Mouse (Mus musculus) embryonic stem cell, embryonic (primary cell): ENCODE measurements around the gene Ccm2.

Experiments used
- CTCF ChIA-PET, 4 experiments: fragments of 300-600 bp in 2 of 4; fragments of 350-600 bp in 2 of 4; sonication (Branson Sonifier 250); formaldehyde crosslinking; loops; one replicate each; lab custom pipeline; 2022; ENCODE audit warnings: inconsistent platforms in 2 of 4; lab: Charles Lee
- POLR2A ChIA-PET, 4 experiments: fragments of 300-600 bp in 2 of 4; fragments of 350-600 bp in 2 of 4; sonication (Branson Sonifier 250); formaldehyde crosslinking; loops; one replicate each; lab custom pipeline; 2022; ENCODE audit warnings: antibody characterized with exemption in 4 of 4, inconsistent platforms in 1 of 4; lab: Charles Lee

Gene Ccm2

DNA sequence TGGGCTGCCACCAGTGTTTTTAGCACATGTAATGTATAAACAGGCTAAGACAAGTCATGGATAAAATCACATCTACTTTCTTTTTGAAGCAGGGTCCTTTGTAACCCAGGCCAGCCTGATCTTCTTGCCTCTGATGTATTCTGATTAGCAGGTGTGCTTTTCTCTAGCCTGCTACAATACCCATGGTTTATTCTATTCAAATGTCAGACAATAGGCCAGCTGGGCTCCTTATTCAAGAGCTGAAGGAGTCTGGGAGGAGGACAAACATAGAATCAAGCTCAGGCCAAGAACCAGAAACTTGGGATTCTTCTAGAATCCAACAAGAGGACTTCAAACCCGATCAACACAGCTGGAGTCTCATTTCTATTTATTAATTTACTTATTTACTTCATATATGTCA, 21.4 kb upstream of the Ccm2 start:
- POLR2A ChIA-PET = interaction anchor here in 3 of 4 experiments (0.6 to 11.9 kb wide), 51 partner anchors 9 to 315 kb away, joined by 3 to 327 read pairs (median 5); partner anchors contain the start of genes Tbrg4 (in 3 of the 3), Ccm2 (in 2 of the 3), Purb (in 2 of the 3) and H2afv (in 1 of the 3)
- CTCF ChIA-PET = interaction anchor here in 2 of 4 experiments (1.0 to 1.1 kb wide), 2 partner anchors 50 to 89 kb away, joined by 3 read pairs; no protein-coding TSS in a partner anchor

DNA sequence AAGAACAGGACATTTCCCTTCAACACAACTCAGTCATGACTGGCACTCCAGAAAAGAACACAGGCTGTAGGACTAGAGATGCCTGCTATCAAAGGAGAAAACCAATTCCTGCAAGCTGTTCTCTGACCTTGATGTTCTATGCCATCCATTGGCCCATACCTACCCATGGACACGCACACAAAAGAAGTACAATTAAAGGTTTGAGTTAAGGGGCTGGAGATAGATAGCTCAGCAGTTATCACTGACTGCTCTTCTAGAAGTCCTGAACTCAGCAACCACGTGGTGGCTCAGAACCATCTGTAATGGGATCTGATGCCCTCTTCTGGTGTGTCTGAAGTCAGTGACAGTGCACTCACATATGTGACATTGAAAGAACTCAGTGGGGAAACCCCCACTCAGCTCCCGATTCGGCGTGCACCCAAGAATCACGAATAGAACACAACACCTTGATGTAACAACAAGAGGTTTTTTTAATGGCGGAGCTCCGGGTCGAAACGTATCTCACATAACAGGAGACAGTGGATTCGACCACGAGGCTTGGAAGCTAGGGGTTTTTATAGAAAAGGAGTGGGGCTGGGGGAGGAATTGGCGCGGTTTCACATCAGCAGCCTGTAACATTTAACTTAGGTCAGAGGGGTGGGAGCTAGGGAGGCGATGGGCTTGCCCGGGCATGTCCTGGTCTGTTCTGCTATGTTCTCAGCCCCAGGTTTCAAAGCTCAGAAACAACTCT, 20.0 kb upstream of the Ccm2 start:
- CTCF ChIA-PET = interaction anchor here in 1 of 4 experiments (0.8 to 1.2 kb wide), 3 partner anchors 18 to 90 kb away, joined by 3 to 4 read pairs (median 3); no protein-coding TSS in a partner anchor
- POLR2A ChIA-PET = interaction anchor here (0.6 to 11.9 kb wide), 90 partner anchors 8 to 572 kb away, joined by 3 to 327 read pairs (median 4); partner anchors contain the start of genes Purb (in 3 of the 4), Tbrg4 (in 3 of the 4), Ccm2 (in 2 of the 4) and H2afv (in 2 of the 4)

DNA sequence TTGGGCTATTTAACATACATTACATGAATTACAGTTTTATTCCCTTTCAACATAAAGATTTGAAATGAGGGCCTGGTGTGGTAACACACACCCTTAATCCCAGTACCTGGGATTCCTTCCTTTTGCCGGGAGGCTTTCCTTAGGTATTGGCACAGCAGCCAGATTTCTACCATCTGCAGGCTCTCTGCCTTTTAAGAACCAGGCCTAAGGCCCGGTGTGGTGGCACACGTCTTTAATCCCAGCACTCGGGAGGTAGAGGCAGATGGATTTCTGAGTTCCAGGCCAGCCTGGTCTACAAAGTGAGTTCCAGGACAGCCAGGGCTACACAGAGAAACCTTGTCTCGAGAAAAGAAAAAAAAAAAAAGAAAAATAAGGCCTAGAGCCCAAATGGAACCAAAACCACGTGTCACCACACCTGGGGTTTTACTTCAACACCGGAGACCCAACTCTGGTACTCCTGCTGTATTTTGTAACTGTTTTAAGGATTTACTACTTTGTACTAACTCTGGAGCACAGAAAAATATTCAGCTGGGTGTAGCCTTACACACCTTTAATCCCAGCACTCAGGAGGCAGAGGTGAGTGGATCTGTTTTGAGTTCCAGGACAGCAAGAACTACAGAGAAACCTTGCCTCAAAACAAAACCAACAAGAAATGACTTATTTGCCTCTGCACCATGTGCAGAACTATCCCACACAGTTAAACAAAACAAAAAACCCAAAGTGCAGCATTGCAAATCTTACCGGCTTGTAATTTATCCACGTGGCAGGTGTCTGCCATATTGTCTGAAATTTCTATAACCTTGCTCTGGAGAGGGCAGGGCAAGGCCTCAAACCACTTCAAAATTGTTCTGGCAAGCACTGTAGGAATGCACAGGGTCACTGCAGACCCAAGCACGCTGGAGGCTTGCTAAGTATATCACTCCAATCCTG, 19.2 kb upstream of the Ccm2 start:
- ChIA-PET CTCF (interaction anchor here in 1 of 4 experiments (1.4 kb wide), 1 partner anchor 63 kb away, joined by 3 read pairs; no protein-coding TSS in a partner anchor), POLR2A (interaction anchor here (0.5 to 11.9 kb wide), 103 partner anchors 7 to 573 kb away, joined by 3 to 327 read pairs (median 5); partner anchors contain the start of genes Purb (in 4 of the 4), Ccm2 (in 3 of the 4), H2afv (in 3 of the 4) and Tbrg4 (in 3 of the 4))

DNA sequence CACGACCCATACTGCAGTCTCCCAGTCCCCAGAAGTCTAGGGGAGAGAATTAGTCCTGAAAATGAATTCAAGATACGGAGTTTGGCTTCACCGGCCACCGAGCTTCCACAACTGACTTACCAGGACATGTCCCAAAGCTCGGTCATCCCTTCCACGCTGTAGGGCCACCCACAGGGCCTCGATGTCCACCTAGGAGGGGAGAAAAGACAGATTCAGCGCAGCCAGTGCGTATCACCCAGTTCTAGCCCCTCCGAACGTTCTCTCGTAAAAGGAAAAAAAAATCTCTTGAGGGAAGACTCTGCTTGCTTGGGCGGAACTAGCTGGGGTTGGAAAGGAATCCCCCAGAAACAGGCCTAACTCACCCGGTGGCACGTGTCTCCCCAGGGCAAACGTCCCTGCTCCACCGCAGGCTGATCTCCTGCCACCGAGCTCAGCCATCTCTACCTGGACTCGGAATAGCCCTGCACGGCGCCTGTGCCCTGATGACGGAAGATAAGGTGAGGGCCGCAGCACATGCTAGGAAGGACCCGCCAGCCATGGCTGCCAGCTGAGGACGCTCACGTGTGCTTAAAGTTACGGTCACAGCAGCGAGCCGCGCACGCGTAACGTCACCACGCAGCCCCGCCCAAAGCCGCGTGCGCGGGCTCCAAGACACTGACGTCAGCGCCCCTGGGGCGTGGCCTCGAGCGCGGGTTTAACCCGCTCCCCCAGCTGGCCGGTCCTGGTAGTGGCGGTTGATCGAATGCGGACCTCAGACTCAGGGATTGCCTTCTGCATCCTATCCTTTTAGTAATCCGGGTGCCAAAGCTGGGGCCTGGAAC, 18.3 kb upstream of the Ccm2 start:
- CTCF ChIA-PET = interaction anchor here in 3 of 4 experiments (0.7 to 1.7 kb wide), 8 partner anchors 10 to 100 kb away, joined by 3 to 5 read pairs (median 4); no protein-coding TSS in a partner anchor
- POLR2A ChIA-PET = interaction anchor here (0.6 to 11.9 kb wide), 109 partner anchors 8 to 685 kb away, joined by 3 to 327 read pairs (median 5); partner anchors contain the start of genes Ccm2 (in 3 of the 4), H2afv (in 3 of the 4), Purb (in 3 of the 4) and Tbrg4 (in 3 of the 4)

DNA sequence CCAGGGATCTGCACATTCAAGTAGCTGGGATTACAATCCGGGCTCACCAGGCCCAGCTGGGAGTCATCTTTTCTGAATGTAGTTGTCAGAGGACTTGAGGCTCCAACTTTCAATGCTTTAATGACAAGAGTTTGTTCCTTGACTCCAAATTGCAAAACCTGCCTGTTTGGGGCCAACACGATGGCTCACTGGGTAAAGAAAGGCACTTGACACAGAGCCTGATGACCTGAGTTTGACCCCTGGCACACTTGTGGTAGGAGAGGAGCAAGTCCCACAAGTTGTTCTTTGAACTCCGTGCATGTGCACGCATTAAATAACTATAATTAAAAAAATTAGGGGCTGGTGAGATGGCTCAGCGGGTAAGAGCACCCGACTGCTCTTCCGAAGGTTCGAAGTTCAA, 16.7 kb upstream of the Ccm2 start:
- ChIA-PET POLR2A (interaction anchor here in 3 of 4 experiments (0.5 to 11.9 kb wide), 30 partner anchors 9 to 118 kb away, joined by 3 to 327 read pairs (median 10); partner anchors contain the start of genes Ccm2 (in 3 of the 3), Tbrg4 (in 3 of the 3), Myo1g (in 2 of the 3) and H2afv (in 1 of the 3)), CTCF (interaction anchor here in 1 of 4 experiments (0.9 to 1.7 kb wide), 4 partner anchors 14 to 238 kb away, joined by 3 read pairs; partner anchors contain the start of gene Ogdh)

DNA sequence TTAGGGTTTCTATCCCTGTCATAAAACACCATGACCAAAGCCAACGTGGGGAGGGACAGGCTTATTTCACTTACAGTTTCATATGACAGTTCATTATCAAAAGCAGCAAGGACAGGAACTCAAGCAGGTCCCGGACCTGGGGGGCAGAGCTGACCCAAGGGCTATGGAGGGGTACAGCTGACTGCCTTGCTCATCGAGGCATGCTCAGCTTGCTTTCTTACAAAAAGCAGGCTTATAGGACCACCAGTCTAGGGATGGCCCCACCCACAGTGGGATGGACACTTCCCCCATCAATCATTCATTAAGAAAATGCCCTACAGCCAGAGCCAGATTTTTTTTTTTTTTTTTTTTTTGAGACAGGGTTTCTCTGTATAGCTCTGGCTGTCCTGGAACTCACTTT, 15.9 kb upstream of the Ccm2 start:
- CTCF ChIA-PET = no interaction called here
- POLR2A ChIA-PET = interaction anchor here in 3 of 4 experiments (0.6 to 11.9 kb wide), 10 partner anchors 11 to 97 kb away, joined by 3 to 327 read pairs (median 36); partner anchors contain the start of genes Ccm2 (in 3 of the 3), Tbrg4 (in 2 of the 3), H2afv (in 1 of the 3) and Myo1g (in 1 of the 3)

DNA sequence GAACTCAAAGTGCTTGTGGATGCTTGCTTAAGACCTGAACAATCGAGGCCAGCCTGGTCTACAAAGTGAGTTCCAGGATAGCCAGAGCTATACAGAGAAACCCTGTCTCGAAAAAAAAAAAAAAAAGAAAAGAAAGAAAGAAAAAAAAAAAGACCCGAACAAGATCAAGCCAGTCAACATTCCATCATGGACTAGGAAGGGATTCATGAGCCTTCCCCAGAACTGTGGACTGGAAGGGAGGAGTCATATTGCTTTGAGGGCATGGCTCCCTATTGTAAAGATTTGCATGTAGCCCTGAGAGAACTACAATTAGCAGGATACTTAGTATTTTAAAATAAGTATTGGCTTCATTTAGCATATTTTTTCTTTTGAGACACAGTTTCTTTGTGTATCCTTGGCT, 2.0 kb upstream of the Ccm2 start:
- ChIA-PET POLR2A (interaction anchor here in 3 of 4 experiments (0.6 to 20.4 kb wide), 15 partner anchors 15 to 783 kb away, joined by 3 to 327 read pairs (median 5); partner anchors contain the start of gene Myo1g (in 1 of the 3)), CTCF (interaction anchor here in 2 of 4 experiments (0.6 to 0.7 kb wide), 3 partner anchors 29 to 1284 kb away, joined by 3 read pairs; partner anchors contain the start of gene Kremen1 (in 1 of the 2))

DNA sequence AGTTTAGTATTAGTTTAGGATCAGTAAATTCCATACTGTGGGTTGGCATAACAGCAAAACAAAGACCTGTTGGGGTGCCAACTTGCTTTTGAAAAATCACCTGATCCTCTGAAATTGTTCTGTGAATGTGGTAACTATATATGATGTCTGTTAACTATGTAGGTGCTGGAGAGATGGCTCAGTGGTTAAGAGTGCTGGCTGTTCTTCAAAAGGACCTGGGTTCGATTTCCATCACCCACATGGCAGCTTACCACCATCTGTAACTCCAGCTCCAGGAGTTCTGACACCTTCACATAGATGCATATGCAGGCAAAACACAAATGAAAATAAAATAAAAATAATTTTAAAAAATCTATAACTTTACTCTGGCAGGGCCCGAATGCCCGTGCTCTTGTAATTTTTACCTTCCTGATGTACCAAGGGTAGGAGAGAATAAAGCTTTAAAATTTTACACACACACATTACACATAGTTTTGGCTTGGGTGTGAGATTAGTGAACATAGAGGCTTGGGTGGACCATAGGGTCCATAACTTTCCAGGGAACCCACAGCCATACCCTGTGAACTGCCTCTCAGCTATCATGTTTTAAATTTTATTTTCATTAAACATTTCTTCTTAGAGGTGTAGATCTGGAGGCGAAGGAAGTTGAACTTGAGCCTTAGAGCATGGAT, 1.4 kb upstream of the Ccm2 start:
- ChIA-PET POLR2A (interaction anchor here (0.6 to 20.4 kb wide), 42 partner anchors 8 to 1446 kb away, joined by 3 to 327 read pairs (median 4); partner anchors contain the start of genes Ewsr1 (in 1 of the 4), Myo1g (in 1 of the 4), Rhbdd3 (in 1 of the 4) and Tbrg4 (in 1 of the 4)), CTCF (interaction anchor here in 2 of 4 experiments (0.6 to 1.0 kb wide), 3 partner anchors 22 to 1284 kb away, joined by 3 to 4 read pairs (median 3); partner anchors contain the start of gene Kremen1 (in 1 of the 2))

DNA sequence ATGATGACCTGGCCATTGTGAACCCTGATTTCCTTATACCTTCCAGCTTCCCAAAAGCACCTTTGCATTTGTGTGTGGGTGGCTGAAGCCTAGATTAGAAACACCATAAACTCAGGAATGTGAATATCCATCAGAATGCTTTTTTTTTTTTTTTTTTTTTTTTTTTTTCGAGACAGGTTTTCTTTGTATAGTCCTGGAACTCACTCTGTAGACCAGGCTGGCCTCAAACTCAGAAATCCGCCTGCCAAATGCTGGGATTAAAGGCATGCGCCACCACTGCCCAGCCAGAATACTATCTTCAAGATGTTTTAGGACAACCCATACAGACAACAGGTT, 862 bp upstream of the Ccm2 start:
- POLR2A ChIA-PET = interaction anchor here (0.6 to 20.4 kb wide), 46 partner anchors 8 to 1447 kb away, joined by 3 to 327 read pairs (median 4); partner anchors contain the start of genes Ewsr1 (in 1 of the 4), H2afv (in 1 of the 4), Myo1g (in 1 of the 4) and Ppia (in 1 of the 4)
- CTCF ChIA-PET = interaction anchor here in 2 of 4 experiments (0.7 to 1.0 kb wide), 3 partner anchors 23 to 89 kb away, joined by 3 to 12 read pairs (median 4); no protein-coding TSS in a partner anchor

DNA sequence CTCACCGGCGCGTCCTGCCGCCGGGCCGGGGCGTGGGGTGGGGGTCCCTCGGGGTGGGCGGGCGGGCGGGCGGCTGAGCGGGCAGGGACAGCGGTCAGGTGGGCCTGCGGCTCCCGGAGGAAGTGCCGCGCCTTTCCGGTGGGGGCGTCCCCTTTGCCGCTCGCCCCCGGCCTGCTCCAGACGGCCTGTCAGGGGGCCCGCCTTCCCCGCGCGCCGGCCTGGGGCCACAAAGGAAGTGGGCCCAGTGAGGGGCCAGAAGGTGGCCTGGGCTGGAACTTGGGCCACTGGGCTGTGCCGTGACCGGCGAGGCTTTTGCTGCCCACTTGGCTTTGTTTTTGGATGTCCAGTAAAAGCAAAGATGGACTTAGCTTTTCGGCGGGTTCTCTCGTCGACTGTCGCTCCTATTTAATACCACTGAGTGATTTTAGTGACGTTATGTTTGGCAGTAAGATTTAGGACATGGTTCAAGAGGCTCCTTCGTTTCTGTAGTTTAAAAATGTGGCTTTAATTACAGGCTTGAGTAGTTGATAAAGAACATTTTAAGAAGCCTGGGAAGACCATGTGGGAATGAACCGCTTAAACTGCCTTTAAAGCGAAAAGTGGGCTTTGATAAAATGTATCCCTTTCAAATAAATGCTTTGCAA, 472 bp downstream of the Ccm2 start:
- ChIA-PET POLR2A (interaction anchor here (0.5 to 20.4 kb wide), 48 partner anchors 9 to 1661 kb away, joined by 3 to 327 read pairs (median 4); partner anchors contain the start of genes Tbrg4 (in 2 of the 4), H2afv (in 1 of the 4), Myo1g (in 1 of the 4) and Ppia (in 1 of the 4)), CTCF (interaction anchor here (0.5 to 2.5 kb wide), 6 partner anchors 11 to 281 kb away, joined by 3 to 7 read pairs (median 4); no protein-coding TSS in a partner anchor)

DNA sequence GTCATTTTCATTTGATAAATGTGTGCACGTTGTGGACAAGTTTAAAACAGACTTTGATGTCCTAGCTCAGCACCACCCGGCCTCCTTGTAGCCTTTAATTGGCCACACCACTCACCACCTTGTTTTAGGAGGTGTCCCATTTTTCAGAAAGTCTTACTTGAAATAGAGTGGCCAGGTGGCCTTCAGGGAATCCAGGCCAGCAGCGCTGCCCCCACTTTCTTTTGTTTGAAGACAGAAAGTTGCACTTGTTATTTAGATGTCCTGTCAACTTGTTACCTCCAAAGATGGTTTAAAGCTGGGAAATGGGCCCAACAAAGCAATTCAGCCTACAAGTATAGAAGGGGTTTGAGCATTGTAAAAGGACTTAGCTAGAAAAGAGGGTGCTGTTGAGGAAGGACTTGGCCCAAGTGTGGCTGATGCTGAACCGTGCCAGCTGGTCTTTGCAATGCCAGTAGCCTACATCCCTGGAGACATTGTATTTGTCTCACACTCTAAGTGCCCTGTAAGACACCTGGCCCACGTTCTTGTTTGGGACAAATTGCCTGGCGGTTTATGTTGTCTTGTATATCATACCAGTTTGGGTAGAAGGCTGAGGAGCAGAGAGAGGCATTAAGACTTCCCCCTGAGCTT, 1.1 kb downstream of the Ccm2 start:
- POLR2A ChIA-PET = interaction anchor here (0.5 to 20.4 kb wide), 36 partner anchors 10 to 1660 kb away, joined by 3 to 327 read pairs (median 4); partner anchors contain the start of genes Tbrg4 (in 2 of the 4) and H2afv (in 1 of the 4)
- CTCF ChIA-PET = interaction anchor here (0.5 to 2.5 kb wide), 11 partner anchors 10 to 280 kb away, joined by 3 to 7 read pairs (median 4); no protein-coding TSS in a partner anchor

DNA sequence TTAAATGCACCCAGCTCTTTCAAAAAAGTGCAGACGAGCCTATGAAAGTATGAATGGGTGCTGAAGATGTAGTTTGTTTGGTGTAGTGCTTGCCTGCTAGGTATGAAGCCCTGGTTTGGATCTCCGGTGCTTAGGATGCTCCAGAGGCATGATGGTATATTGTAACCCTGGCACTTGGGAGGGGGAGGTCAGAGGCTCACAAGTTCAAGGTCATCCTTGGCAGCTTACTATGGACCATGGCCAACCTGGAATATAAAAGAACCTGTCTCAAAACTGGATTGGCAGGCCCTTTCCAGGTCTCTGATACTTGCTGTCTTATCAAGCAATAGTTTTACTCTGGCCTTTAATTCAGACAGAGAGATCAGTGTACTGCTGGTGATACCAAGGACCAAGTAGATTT, 3.1 kb downstream of the Ccm2 start:
- POLR2A ChIA-PET = interaction anchor here in 3 of 4 experiments (0.6 to 20.4 kb wide), 13 partner anchors 9 to 133 kb away, joined by 3 to 327 read pairs (median 3); no protein-coding TSS in a partner anchor
- CTCF ChIA-PET = interaction anchor here in 2 of 4 experiments (0.6 to 1.0 kb wide), 4 partner anchors 15 to 818 kb away, joined by 3 to 5 read pairs (median 3); no protein-coding TSS in a partner anchor

DNA sequence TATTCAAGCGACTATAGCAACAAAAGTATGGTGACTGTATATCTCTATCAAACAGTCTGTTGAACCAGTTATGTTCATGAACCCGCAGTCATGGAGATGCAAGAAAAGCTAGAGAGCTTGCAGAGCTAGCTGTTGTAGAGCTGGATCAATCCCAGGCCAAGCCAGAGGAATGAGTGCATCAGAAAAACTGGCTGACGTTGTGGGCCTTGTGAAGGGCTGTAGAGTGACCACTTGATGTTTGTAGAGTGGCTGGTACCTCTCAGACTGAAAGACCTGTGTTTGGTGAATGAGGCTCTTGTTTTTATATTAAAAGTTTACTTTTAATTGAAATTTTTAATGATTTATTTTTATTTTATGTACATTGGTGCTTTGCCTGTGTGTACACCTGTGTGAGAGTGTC, 3.5 kb downstream of the Ccm2 start:
- ChIA-PET POLR2A (interaction anchor here in 2 of 4 experiments (1.0 to 20.4 kb wide), 3 partner anchors 18 to 54 kb away, joined by 3 to 327 read pairs (median 3); no protein-coding TSS in a partner anchor), CTCF (no interaction called here)

DNA sequence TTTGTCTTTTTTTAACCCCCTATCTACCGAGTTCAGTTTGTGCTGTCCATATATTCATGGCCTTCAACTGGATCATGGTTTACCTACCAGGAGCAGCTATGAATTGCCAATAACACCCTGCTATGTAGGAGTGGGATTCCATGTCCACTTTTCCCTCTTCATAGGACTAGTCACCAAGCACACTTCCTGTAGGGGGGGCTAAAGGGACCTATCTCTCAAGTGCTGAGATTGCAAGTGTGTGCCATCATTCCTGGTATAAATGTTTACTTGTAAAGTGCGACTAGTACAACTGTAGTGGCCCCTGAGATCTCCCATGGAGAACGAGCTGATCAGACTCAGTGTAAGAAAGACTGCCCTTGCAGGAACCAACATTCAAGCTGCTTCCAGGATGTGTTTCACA, 11.5 kb downstream of the Ccm2 start:
- CTCF ChIA-PET = interaction anchor here (0.6 to 3.2 kb wide), 14 partner anchors 10 to 404 kb away, joined by 3 to 17 read pairs (median 3); partner anchors contain the start of gene Ccm2 (in 1 of the 4)
- POLR2A ChIA-PET = interaction anchor here (0.5 to 7.1 kb wide), 34 partner anchors 10 to 148 kb away, joined by 3 to 60 read pairs (median 4); partner anchors contain the start of genes Ccm2 (in 2 of the 4), Nacad (in 1 of the 4), Ppia (in 1 of the 4) and Tbrg4 (in 1 of the 4)
